Mouse (Mus musculus): ENCODE results near the gene Cdc42ep1. TPM values are rescaled to one million over a fixed set of nuclear protein-coding genes. Genes with fewer than 3 reads are reported as not detected.

Gene Cdc42ep1
- total and polyA plus RNA-seq, 3 experiments: 0.04 to 1.7 TPM; not detected in 1

DNA sequence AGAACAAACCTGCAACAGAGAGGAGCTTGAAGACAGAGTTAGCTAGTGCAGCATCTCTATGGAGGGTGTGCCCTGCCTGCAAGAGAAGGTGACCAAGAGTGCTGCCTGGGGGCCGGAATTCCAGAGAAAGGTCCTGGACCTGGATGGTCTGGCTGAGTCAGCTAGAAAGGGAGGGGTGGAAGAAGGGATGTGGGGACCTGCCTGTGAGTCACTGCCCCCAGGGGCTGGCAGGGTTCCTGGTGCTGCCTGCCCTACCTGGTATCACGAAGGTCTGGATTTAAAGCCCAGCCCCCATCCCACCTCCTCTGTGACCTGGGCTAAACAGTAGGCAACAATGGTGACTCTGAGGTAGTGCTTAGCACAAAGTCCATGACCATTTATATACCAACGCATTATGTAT, 35.3 kb upstream of the Cdc42ep1 start:
- Histone ChIP-seq H3K36me3 (ENCODE audit: control insufficient read depth in 1 of 2, insufficient read depth in 2 of 2, low read length in 2 of 2) (no peaks in the 10 kb centered on the region), H3K4me3 (ENCODE audit: control insufficient read depth in 1 of 2, insufficient read depth in 1 of 2, low read depth in 2 of 2, low read length in 2 of 2) (no peak overlapping the region), H3K4me1 (ENCODE audit: control insufficient read depth in 1 of 2, insufficient read depth in 2 of 2, low read length in 2 of 2) (peaks cover 0 to 8% of the 10 kb centered on the region in 2 experiments; a peak in 2 of 4 replicates), H3K27ac (ENCODE audit: control insufficient read depth, low read depth, low read length) (no peak overlapping the region), H3K9ac (ENCODE audit: control insufficient read depth, low read depth, low read length, poor library complexity, severe bottlenecking) (no peak overlapping the region), H3K27me3 (ENCODE audit: control insufficient read depth in 1 of 2, insufficient read depth in 2 of 2, low read length in 2 of 2) (peaks cover 0 to 3% of the 10 kb centered on the region in 2 experiments; a peak in 2 of 4 replicates), H3K79me2 (ENCODE audit: control insufficient read depth, insufficient read depth, low read length, poor library complexity) (no peaks in the 10 kb centered on the region), H3K9me3 (replicated peaks; ENCODE audit: insufficient read depth, low read length) (no peaks in the 10 kb centered on the region)
- no peak for TF ChIP-seq SMC3 (IDR thresholded peaks at IDR 0.05; ENCODE audit: low read depth, low read length)
- TF ChIP-seq MAX (IDR thresholded peaks at IDR 0.05; ENCODE audit: low read length): no peak
- no peak for TF ChIP-seq POLR2AphosphoS2 (IDR thresholded peaks at IDR 0.05; ENCODE audit: low read length)
- no peak for TF ChIP-seq CHD2 (IDR thresholded peaks at IDR 0.05; ENCODE audit: low read length)
- no peak for TF ChIP-seq GABPA (IDR thresholded peaks at IDR 0.05; ENCODE audit: low read depth, low read length)
- DNase-seq (ENCODE audit: low read depth, low spot score): no peak

DNA sequence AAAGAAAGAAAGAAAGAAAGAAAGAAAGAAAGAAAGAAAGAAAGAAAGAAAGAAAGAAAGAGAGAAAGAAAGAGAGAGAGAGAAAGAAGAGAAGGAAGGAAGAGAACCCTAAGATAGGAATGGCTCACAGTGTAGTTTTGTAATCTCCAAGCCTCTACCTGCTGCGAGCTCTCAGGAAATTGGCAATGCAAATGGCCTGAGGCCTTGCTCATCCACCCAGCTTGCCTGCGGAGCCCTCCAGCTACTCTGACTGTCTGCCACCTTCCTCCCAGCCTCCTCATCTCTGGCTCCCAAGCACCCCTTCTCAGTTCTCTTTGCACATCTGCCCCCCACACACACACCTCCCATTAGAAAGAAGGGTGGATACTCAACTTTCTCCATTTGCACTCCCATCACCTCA, 33.4 kb upstream of the Cdc42ep1 start:
- Histone ChIP-seq H3K4me3 (ENCODE audit: control insufficient read depth in 1 of 2, insufficient read depth in 1 of 2, low read depth in 2 of 2, low read length in 2 of 2) (no peak overlapping the region), H3K36me3 (ENCODE audit: control insufficient read depth in 1 of 2, insufficient read depth in 2 of 2, low read length in 2 of 2) (no peaks in the 10 kb centered on the region), H3K27ac (ENCODE audit: control insufficient read depth, low read depth, low read length) (no peak overlapping the region), H3K9ac (ENCODE audit: control insufficient read depth, low read depth, low read length, poor library complexity, severe bottlenecking) (no peak overlapping the region), H3K4me1 (ENCODE audit: control insufficient read depth in 1 of 2, insufficient read depth in 2 of 2, low read length in 2 of 2) (peaks cover 0 to 8% of the 10 kb centered on the region in 2 experiments; a peak in 2 of 4 replicates), H3K79me2 (ENCODE audit: control insufficient read depth, insufficient read depth, low read length, poor library complexity) (no peaks in the 10 kb centered on the region), H3K9me3 (replicated peaks; ENCODE audit: insufficient read depth, low read length) (no peaks in the 10 kb centered on the region), H3K27me3 (ENCODE audit: control insufficient read depth in 1 of 2, insufficient read depth in 2 of 2, low read length in 2 of 2) (peaks cover 0 to 3% of the 10 kb centered on the region in 2 experiments; a peak in 2 of 4 replicates)
- DNase-seq (ENCODE audit: low read depth, low spot score): no peak
- no peak for TF ChIP-seq ZKSCAN1 (IDR thresholded peaks at IDR 0.05; ENCODE audit: low read depth, low read length)
- no peak for TF ChIP-seq MYB (IDR thresholded peaks at IDR 0.05; ENCODE audit: low read depth, low read length)
- no peak for TF ChIP-seq MAX (IDR thresholded peaks at IDR 0.05; ENCODE audit: low read length)
- TF ChIP-seq ZC3H11A (IDR thresholded peaks at IDR 0.05; ENCODE audit: low read depth, low read length): no peak
- TF ChIP-seq TAL1 (IDR thresholded peaks at IDR 0.05; ENCODE audit: low read length): no peak
- TF ChIP-seq SMC3 (IDR thresholded peaks at IDR 0.05; ENCODE audit: low read depth, low read length): no peak
- TF ChIP-seq JUND (IDR thresholded peaks at IDR 0.05; ENCODE audit: low read depth, low read length): no peak
- TF ChIP-seq CHD2 (IDR thresholded peaks at IDR 0.05; ENCODE audit: low read length): no peak
- TF ChIP-seq TCF12 (IDR thresholded peaks at IDR 0.05; ENCODE audit: low read depth, low read length): no peak
- TF ChIP-seq E2F4 (IDR thresholded peaks at IDR 0.05; ENCODE audit: borderline replicate concordance, low read depth, low read length): no peak
- TF ChIP-seq USF1 (IDR thresholded peaks at IDR 0.05; ENCODE audit: low read depth, low read length): no peak
- no peak for TF ChIP-seq MEF2A (IDR thresholded peaks at IDR 0.05; ENCODE audit: extremely low read depth, insufficient replicate concordance, low read depth, low read length, poor library complexity, severe bottlenecking)
- TF ChIP-seq USF2 (IDR thresholded peaks at IDR 0.05; ENCODE audit: borderline replicate concordance in 1 of 2, insufficient read depth in 1 of 2, low read depth in 1 of 2, low read length in 2 of 2): no peak
- TF ChIP-seq MXI1 (IDR thresholded peaks at IDR 0.05; ENCODE audit: low read depth, low read length): no peak
- TF ChIP-seq ELF1 (IDR thresholded peaks at IDR 0.05; ENCODE audit: low read depth, low read length): no peak
- TF ChIP-seq NELFE (IDR thresholded peaks at IDR 0.05; ENCODE audit: low read depth, low read length): no peak
- no peak for TF ChIP-seq TBP (IDR thresholded peaks at IDR 0.05; ENCODE audit: low read depth, low read length)
- no peak for TF ChIP-seq BHLHE40 (IDR thresholded peaks at IDR 0.05; ENCODE audit: borderline replicate concordance, low read depth, low read length)
- TF ChIP-seq MAFK (IDR thresholded peaks at IDR 0.05; ENCODE audit: borderline replicate concordance, low read depth, low read length): no peak

All from MEL (cell line).